In the genomic region with DNA sequence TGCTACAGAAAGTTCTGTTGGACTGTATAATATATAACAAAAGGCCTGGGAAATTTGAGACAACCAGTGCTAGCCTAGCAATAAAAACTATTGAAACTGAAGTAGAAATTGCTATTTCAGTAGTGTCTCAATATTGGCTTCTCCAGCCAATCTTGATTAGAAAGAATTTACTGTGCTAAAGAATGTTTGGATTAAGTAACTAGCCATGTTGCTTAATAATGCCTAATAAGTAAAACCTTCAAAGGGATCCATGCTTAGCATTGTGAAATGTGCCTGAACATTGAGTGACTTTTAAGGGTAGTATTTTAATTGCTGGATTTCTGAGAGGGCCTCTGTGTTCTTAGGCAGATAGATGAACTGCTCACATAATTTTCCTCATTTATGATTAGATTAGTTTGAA, we compare ENCODE assay signal across 10 mouse cellular contexts. TPM values are rescaled to one million over a fixed set of nuclear protein-coding genes. Genes with fewer than 3 reads are reported as not detected.
DNase-seq lines count a peak whose midpoint lies in the region; ATAC-seq and TF ChIP-seq lines count a peak whose summit lies in the region.
"Had no signal": no experiment of that assay in that cellular context is flagged by ENCODE, and none has a peak within 500 bp of the region (broad histone marks: within the 10 kb centered on the region; RNA-seq: fewer than 3 reads in every experiment).

No protein-coding gene starts in this region.

- H3K27me3 ChIP-seq in kidney, embryonic 14.5 days (ENCODE audit: control insufficient read depth, insufficient read depth, low read length), result no peaks in the 10 kb centered on the region
- H3K27me3 ChIP-seq in stomach, embryonic 14.5 days (ENCODE audit: control insufficient read depth, insufficient read depth, low read length), result no peaks in the 10 kb centered on the region
- no peaks in the 10 kb centered on the region for H3K27me3 ChIP-seq in stomach, postnatal 0 days (ENCODE audit: control insufficient read depth, insufficient read depth, low read length)
- no peaks in the 10 kb centered on the region for H3K27me3 ChIP-seq in intestine, embryonic 15.5 days (replicated peaks)
- no peaks in the 10 kb centered on the region for H3K27me3 ChIP-seq in stomach, embryonic 16.5 days (ENCODE audit: control insufficient read depth, insufficient read depth, low read length)

- H3K27ac ChIP-seq in kidney, embryonic 14.5 days (ENCODE audit: low read depth, low read length), result no peak overlapping the region
- H3K27ac ChIP-seq in stomach, embryonic 14.5 days (ENCODE audit: low read length), result no peak overlapping the region
- no peak overlapping the region for H3K27ac ChIP-seq in stomach, postnatal 0 days (replicated peaks)
- H3K27ac ChIP-seq in intestine, embryonic 15.5 days, result no peak overlapping the region
- H3K27ac ChIP-seq in stomach, embryonic 16.5 days (ENCODE audit: low read length), result no peak overlapping the region

- DNase-seq in kidney, postnatal 25 days, result no peak
- no peak for DNase-seq in stomach, postnatal 0 days (ENCODE audit: low spot score)
- DNase-seq in Muller cell, postnatal 12 days (ENCODE audit: inconsistent ontology term), result no peak
- DNase-seq in adrenal gland, adult 8-10 months, result no peak
- DNase-seq: cerebellum, postnatal 25 days; lung, postnatal 36 days had no signal

- TF ChIP-seq EP300 in stomach, postnatal 0 days (optimal IDR thresholded peaks at IDR 0.05), result no peak

- H3K36me3 ChIP-seq in kidney, embryonic 14.5 days (ENCODE audit: control insufficient read depth, insufficient read depth, low read length), result peaks cover 65% of the 10 kb centered on the region
- peaks cover 56% of the 10 kb centered on the region for H3K36me3 ChIP-seq in stomach, embryonic 14.5 days (ENCODE audit: control insufficient read depth, insufficient read depth, low read length)
- H3K36me3 ChIP-seq in stomach, postnatal 0 days (ENCODE audit: control insufficient read depth, insufficient read depth, low read length), result peaks cover 12% of the 10 kb centered on the region
- H3K36me3 ChIP-seq in intestine, embryonic 15.5 days, result peaks cover 10% of the 10 kb centered on the region; the same call in 1 of the 2 replicates
- H3K36me3 ChIP-seq in stomach, embryonic 16.5 days (ENCODE audit: control insufficient read depth, insufficient read depth, low read length), result peaks cover 26% of the 10 kb centered on the region

- ATAC-seq in kidney, embryonic 14.5 days (ENCODE audit: low FRiP score, low TSS enrichment), result no peak
- ATAC-seq in stomach, embryonic 14.5 days (ENCODE audit: insufficient number of reproducible peaks, insufficient read depth, low FRiP score, low read depth), result no peak
- no peak for ATAC-seq in stomach, postnatal 0 days (ENCODE audit: low FRiP score, low TSS enrichment)
- no peak for ATAC-seq in intestine, embryonic 15.5 days
- no peak for ATAC-seq in stomach, embryonic 16.5 days (ENCODE audit: insufficient read depth, low FRiP score)

- peak overlapping the region; percentile 94; the same call in 1 of the 2 replicates for H3K4me3 ChIP-seq in kidney, embryonic 14.5 days (ENCODE audit: low read length)
- H3K4me3 ChIP-seq in stomach, embryonic 14.5 days (ENCODE audit: low read depth, low read length), result no peak overlapping the region
- H3K4me3 ChIP-seq in stomach, postnatal 0 days (ENCODE audit: low read depth, low read length), result no peak overlapping the region
- no peak overlapping the region for H3K4me3 ChIP-seq in intestine, embryonic 15.5 days (replicated peaks)
- H3K4me3 ChIP-seq in stomach, embryonic 16.5 days (replicated peaks; ENCODE audit: low read length), result no peak overlapping the region

- H3K9ac ChIP-seq in kidney, embryonic 14.5 days (ENCODE audit: low read depth, low read length), result no peak overlapping the region
- no peak overlapping the region for H3K9ac ChIP-seq in stomach, embryonic 14.5 days (replicated peaks; ENCODE audit: low read depth, low read length)
- no peak overlapping the region for H3K9ac ChIP-seq in stomach, postnatal 0 days (ENCODE audit: low read length)
- no peak overlapping the region for H3K9ac ChIP-seq in intestine, embryonic 15.5 days
- no peak overlapping the region for H3K9ac ChIP-seq in stomach, embryonic 16.5 days (ENCODE audit: low read length)

- peaks cover 26% of the 10 kb centered on the region; the same call in 1 of the 2 replicates for H3K4me1 ChIP-seq in kidney, embryonic 14.5 days (ENCODE audit: control insufficient read depth, insufficient read depth, low read length)
- H3K4me1 ChIP-seq in stomach, embryonic 14.5 days (ENCODE audit: control insufficient read depth, insufficient read depth, low read length), result peaks cover 18% of the 10 kb centered on the region
- H3K4me1 ChIP-seq in stomach, postnatal 0 days (replicated peaks; ENCODE audit: control insufficient read depth, insufficient read depth), result peaks cover 5% of the 10 kb centered on the region
- peaks cover 13% of the 10 kb centered on the region for H3K4me1 ChIP-seq in intestine, embryonic 15.5 days (replicated peaks)
- H3K4me1 ChIP-seq in stomach, embryonic 16.5 days (ENCODE audit: control insufficient read depth, insufficient read depth, low read length), result peaks cover 23% of the 10 kb centered on the region

- H3K4me2 ChIP-seq in kidney, embryonic 14.5 days (replicated peaks; ENCODE audit: low read depth, low read length), result peak overlapping the region; percentile 62; the same call in 1 of the 2 replicates
- H3K4me2 ChIP-seq in stomach, embryonic 14.5 days (replicated peaks; ENCODE audit: low read depth, low read length), result 0 out of 2 replicates have a peak overlapping the region, but pooled peaks have one; percentile 79
- H3K4me2 ChIP-seq in stomach, postnatal 0 days (replicated peaks; ENCODE audit: low read depth), result no peak overlapping the region
- H3K4me2 ChIP-seq in intestine, embryonic 15.5 days (replicated peaks), result 0 out of 2 replicates have a peak overlapping the region, but pooled peaks have one; percentile 72
- H3K4me2 ChIP-seq in stomach, embryonic 16.5 days (ENCODE audit: low read depth, low read length), result 0 out of 2 replicates have a peak overlapping the region, but pooled peaks have one; percentile 84

- no peak for TF ChIP-seq CTCF in stomach, postnatal 0 days (IDR thresholded peaks at IDR 0.05; ENCODE audit: low read depth)

- H3K9me3 ChIP-seq in kidney, embryonic 14.5 days (ENCODE audit: control insufficient read depth, low read length), result no peaks in the 10 kb centered on the region
- no peaks in the 10 kb centered on the region for H3K9me3 ChIP-seq in stomach, embryonic 14.5 days (ENCODE audit: control insufficient read depth, low read depth, low read length)
- H3K9me3 ChIP-seq in stomach, postnatal 0 days (ENCODE audit: control insufficient read depth, low read length), result no peaks in the 10 kb centered on the region
- H3K9me3 ChIP-seq in intestine, embryonic 15.5 days, result no peaks in the 10 kb centered on the region
- H3K9me3 ChIP-seq in stomach, embryonic 16.5 days (replicated peaks; ENCODE audit: control insufficient read depth, low read length), result no peaks in the 10 kb centered on the region

RNA-seq across cellular contexts. Expression of a gene that starts 3.6 kb away (rescaled TPM):
- polyA plus RNA-seq in kidney, embryonic 14.5 days (2014; fragmentation: Nextera tagmentation; extraction: Ambion mirVana), result 497 and 506 TPM in 2 replicates
- polyA plus RNA-seq in stomach, embryonic 14.5 days (2014; fragmentation: Nextera tagmentation; extraction: Ambion mirVana), result 370 and 388 TPM in 2 replicates
- 185 and 203 TPM in 2 replicates for polyA plus RNA-seq in stomach, postnatal 0 days (2015; fragmentation: Nextera tagmentation; extraction: Ambion mirVana)
- 335 and 379 TPM in 2 replicates for polyA plus RNA-seq in intestine, embryonic 15.5 days (2015; fragmentation: Nextera tagmentation; extraction: Ambion mirVana)
- polyA plus RNA-seq in stomach, embryonic 16.5 days (2015; fragmentation: Nextera tagmentation; extraction: Ambion mirVana), result 300 and 349 TPM in 2 replicates
- total RNA-seq in adrenal gland, adult 8-10 months (2022), result 100 to 1,000 TPM; 201 to 366 (median 233) TPM

RNA-seq across cellular contexts. Expression of a gene that starts 22.6 kb away (rescaled TPM):
- polyA plus RNA-seq in kidney, embryonic 14.5 days (2014; fragmentation: Nextera tagmentation; extraction: Ambion mirVana), result 30.7 and 31.9 TPM in 2 replicates
- polyA plus RNA-seq in stomach, embryonic 14.5 days (2014; fragmentation: Nextera tagmentation; extraction: Ambion mirVana), result 25.3 and 29.4 TPM in 2 replicates
- polyA plus RNA-seq in stomach, postnatal 0 days (2015; fragmentation: Nextera tagmentation; extraction: Ambion mirVana), result 21.2 and 24.0 TPM in 2 replicates
- polyA plus RNA-seq in intestine, embryonic 15.5 days (2015; fragmentation: Nextera tagmentation; extraction: Ambion mirVana), result 21.4 and 22.5 TPM in 2 replicates
- polyA plus RNA-seq in stomach, embryonic 16.5 days (2015; fragmentation: Nextera tagmentation; extraction: Ambion mirVana), result 24.1 and 24.2 TPM in 2 replicates
- 10 to 100 TPM; 19.8 to 25.7 (median 23.7) TPM for total RNA-seq in adrenal gland, adult 8-10 months (2022)

RNA-seq across cellular contexts. Expression of a gene that starts 32.2 kb away (rescaled TPM):
- 147 and 171 TPM in 2 replicates for polyA plus RNA-seq in kidney, embryonic 14.5 days (2014; fragmentation: Nextera tagmentation; extraction: Ambion mirVana)
- polyA plus RNA-seq in stomach, embryonic 14.5 days (2014; fragmentation: Nextera tagmentation; extraction: Ambion mirVana), result 146 TPM in 2 replicates
- polyA plus RNA-seq in stomach, postnatal 0 days (2015; fragmentation: Nextera tagmentation; extraction: Ambion mirVana), result 79.9 and 80.9 TPM in 2 replicates
- polyA plus RNA-seq in intestine, embryonic 15.5 days (2015; fragmentation: Nextera tagmentation; extraction: Ambion mirVana), result 147 and 149 TPM in 2 replicates
- polyA plus RNA-seq in stomach, embryonic 16.5 days (2015; fragmentation: Nextera tagmentation; extraction: Ambion mirVana), result 128 and 140 TPM in 2 replicates
- total RNA-seq in adrenal gland, adult 8-10 months (2022), result 10 to 100 TPM; 59.2 to 65.8 (median 62.7) TPM
